22 mouse cellular contexts compared by ENCODE assay signal in the genomic region with DNA sequence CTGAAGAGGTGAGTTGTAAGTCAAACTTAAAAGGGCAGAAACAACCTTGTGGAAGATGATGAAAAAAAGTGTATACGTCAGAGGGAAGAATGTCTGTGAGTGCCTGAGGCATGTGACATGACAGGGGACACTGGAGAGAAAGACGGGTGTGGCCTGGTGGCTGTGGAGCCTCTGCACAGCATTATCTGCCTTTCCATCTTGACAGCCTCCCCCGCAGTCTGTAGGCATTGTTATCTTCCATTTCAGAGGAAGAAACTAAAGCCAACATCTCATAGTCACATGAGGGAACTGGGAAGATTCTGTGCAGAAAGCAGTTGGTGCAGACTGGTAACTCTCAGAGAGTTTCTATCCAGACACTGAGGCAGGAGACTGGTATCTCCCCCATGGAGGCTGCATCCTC. TPM values are rescaled to one million over a fixed set of nuclear protein-coding genes. Genes with fewer than 3 reads are reported as not detected.
DNase-seq lines count a peak whose midpoint lies in the region; ATAC-seq and TF ChIP-seq lines count a peak whose summit lies in the region.
"Had no signal": no experiment of that assay in that cellular context is flagged by ENCODE, and none has a peak within 500 bp of the region (broad histone marks: within the 10 kb centered on the region; RNA-seq: fewer than 3 reads in every experiment).

No protein-coding gene starts in this region.

- H3K9ac ChIP-seq in liver, postnatal 0 days (replicated peaks) = no peak overlapping the region
- H3K9ac ChIP-seq: forebrain, postnatal 0 days; kidney, embryonic 15.5 days; limb, embryonic 13.5 days; lung, embryonic 15.5 days had no signal

- no peaks in the 10 kb centered on the region for H3K9me3 ChIP-seq in liver, postnatal 0 days (ENCODE audit: low read length)
- H3K9me3 ChIP-seq: forebrain, embryonic 10.5 days; heart, embryonic 10.5 days; kidney, embryonic 15.5 days; limb, embryonic 13.5 days; lung, embryonic 15.5 days; megakaryocyte, embryonic 14.5 days had no signal

- H3K27ac ChIP-seq in liver, postnatal 0 days (ENCODE audit: low read depth) = no peak overlapping the region
- H3K27ac ChIP-seq: forebrain, embryonic 10.5 days; heart, embryonic 10.5 days; kidney, embryonic 15.5 days; limb, embryonic 13.5 days; lung, embryonic 15.5 days had no signal

- TF ChIP-seq CTCF in liver, postnatal 0 days (IDR thresholded peaks at IDR 0.05; ENCODE audit: low read depth) = no peak

- H3K4me1 ChIP-seq in liver, postnatal 0 days (ENCODE audit: insufficient read depth) = no peaks in the 10 kb centered on the region

- no peak overlapping the region for H3K4me2 ChIP-seq in liver, postnatal 0 days (ENCODE audit: low read depth, low read length)
- H3K4me2 ChIP-seq: kidney, embryonic 15.5 days; limb, embryonic 13.5 days; lung, embryonic 15.5 days had no signal

- H3K27me3 ChIP-seq in liver, postnatal 0 days (ENCODE audit: insufficient read depth, low read length) = no peaks in the 10 kb centered on the region
- H3K27me3 ChIP-seq: kidney, embryonic 15.5 days; limb, embryonic 13.5 days; lung, embryonic 15.5 days had no signal

- DNase-seq in CD4-positive, CD25-positive, alpha-beta regulatory T cell, adult 2 months (ENCODE audit: low read depth, low spot score) = peak; percentile 16
- DNase-seq in MEL-GATA-1-ER (ENCODE audit: extremely low read depth, low read depth) = peak; percentile 43
- peak; percentile 58 for DNase-seq in liver
- DNase-seq in liver, postnatal 0 days = no peak
- DNase-seq in neural tube, embryonic 10.5 days (ENCODE audit: extremely low spot score, low spot score) = no peak
- DNase-seq in left cerebral cortex, postnatal 10 days (ENCODE audit: extremely low spot score in 1 of 2, low spot score in 2 of 2) = no peak
- DNase-seq in kidney, postnatal 14 days = no peak
- DNase-seq: adrenal gland, postnatal 25 days; cerebellum, adult 2 months; cerebellum, postnatal 36 days; forebrain, postnatal 0 days; heart, postnatal 10 days; retina, postnatal 1 day; right cerebral cortex, postnatal 4 days; thymus, adult 2 months had no signal

- 33% methylated on average over 3 of the region's 3 CpGs for WGBS in liver, postnatal 0 days (ENCODE audit: insufficient replicate concordance)

- H3K4me3 ChIP-seq in liver, postnatal 0 days (ENCODE audit: low read depth, low read length) = no peak overlapping the region
- H3K4me3 ChIP-seq: forebrain, embryonic 10.5 days; heart, embryonic 10.5 days; kidney, embryonic 15.5 days; limb, embryonic 13.5 days; lung, embryonic 15.5 days; megakaryocyte, embryonic 14.5 days had no signal

- no peaks in the 10 kb centered on the region for H3K36me3 ChIP-seq in liver, postnatal 0 days (replicated peaks; ENCODE audit: insufficient read depth, low read length)
- H3K36me3 ChIP-seq: forebrain, embryonic 10.5 days; kidney, embryonic 15.5 days; limb, embryonic 13.5 days; lung, embryonic 15.5 days had no signal

- TF ChIP-seq EP300 in liver, postnatal 0 days (IDR thresholded peaks at IDR 0.05; ENCODE audit: low read depth) = no peak

- ATAC-seq in CD4-positive, CD25-positive, alpha-beta regulatory T cell, adult 4 months = no peak
- ATAC-seq in liver, postnatal 0 days = peak; percentile 73
- ATAC-seq: forebrain, postnatal 0 days had no signal

- intact Hi-C loops in left cerebral cortex, postnatal 10 days (cut with DNase I) = no loop called here

RNA-seq across cellular contexts. Expression of a gene that starts 29.0 kb away (rescaled TPM):
- polyA plus RNA-seq in CD4-positive, CD25-positive, alpha-beta regulatory T cell, adult 4 months (2017; shearing (Covaris generic)) = 10 to 100 TPM; 21.2 to 22.1 TPM
- polyA plus RNA-seq in liver, postnatal 0 days (2015; fragmentation: Nextera tagmentation; extraction: Ambion mirVana) = 4.2 and 4.3 TPM in 2 replicates
- 10 to 100 TPM; 12.7 TPM for total RNA-seq in left cerebral cortex, postnatal 10 days (2021)

Comparison
In these comparisons a context has a peak if more than half of its experiments do, and no peak if none do; other contexts are left out.
1. DNase-seq: peak in CD4-positive, CD25-positive, alpha-beta regulatory T cell, adult 2 months (single experiment), MEL-GATA-1-ER (single experiment) and liver (single experiment); none in liver, postnatal 0 days (single experiment), neural tube, embryonic 10.5 days (single experiment), left cerebral cortex, postnatal 10 days (0 of 2) and kidney, postnatal 14 days (single experiment).